Mouse (Mus musculus) A20 (cell line): ENCODE measurements around the gene Rfxap.

Experiments used
- DNase-seq: peaks from one replicate; pipeline ENCODE4 v3.0.0-alpha.2; 2011; ENCODE audit warnings: low read depth, low spot score

Rfxap gene

DNA sequence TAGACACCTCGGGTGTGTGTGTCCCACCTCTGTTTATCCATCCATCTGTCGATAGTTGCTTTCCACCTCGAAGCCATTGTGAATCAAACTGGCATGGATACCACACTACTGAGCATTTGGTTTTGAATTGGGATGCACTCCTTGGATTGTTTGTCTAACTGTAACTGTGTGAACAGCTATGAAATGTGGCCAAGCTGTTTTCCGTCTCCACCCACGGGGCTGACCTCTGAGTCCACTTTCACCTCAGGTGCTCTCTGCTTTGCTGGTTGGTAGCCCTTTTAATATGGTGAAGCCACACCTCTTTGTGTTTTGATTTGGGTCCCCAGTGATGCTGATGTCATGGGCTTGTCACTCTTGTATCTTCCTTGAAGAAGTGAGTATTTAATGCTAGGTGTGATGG lies 40.8 kb downstream of the Rfxap start:
- no peak for DNase-seq

DNA sequence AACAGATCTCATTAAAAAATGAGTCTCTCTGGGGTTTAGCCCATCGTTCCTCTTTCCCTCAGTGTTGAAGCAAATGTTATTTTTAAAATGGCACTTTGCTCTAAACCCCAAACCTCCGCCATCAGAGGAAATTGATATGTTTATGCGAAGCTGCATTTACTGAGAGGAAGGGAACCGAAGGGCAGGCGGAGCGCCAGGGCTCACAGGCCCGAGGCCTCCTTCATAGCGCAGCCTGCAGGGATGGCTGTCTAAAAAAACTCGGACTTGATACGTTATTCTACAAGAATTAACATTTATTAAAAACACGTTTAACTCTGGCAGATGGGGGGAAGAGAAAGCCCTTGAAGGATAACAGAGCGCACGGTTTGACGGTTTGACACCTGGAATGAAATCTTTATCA lies 41.6 kb downstream of the Rfxap start:
- DNase-seq, result no peak

DNA sequence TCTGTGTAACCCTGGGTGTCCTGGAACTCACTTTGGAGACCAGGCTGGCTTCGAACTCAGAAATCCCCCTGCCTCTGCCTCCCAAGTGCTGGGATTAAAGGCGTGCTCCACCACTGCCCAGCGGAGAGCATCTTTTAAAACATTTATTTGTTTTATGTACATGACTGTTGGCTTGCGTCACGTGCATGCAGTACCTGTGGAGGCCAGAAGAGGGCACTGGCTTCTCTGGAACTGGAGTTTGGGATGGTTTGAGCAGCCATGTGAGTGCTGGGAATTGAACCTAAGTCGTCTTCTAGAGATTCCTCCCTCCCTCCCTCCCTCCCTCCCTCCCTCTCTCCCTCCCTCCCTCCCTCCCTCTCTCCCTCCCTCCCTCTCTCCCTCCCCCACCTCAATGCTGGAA lies 42.1 kb downstream of the Rfxap start:
- peak; percentile 23 for DNase-seq

DNA sequence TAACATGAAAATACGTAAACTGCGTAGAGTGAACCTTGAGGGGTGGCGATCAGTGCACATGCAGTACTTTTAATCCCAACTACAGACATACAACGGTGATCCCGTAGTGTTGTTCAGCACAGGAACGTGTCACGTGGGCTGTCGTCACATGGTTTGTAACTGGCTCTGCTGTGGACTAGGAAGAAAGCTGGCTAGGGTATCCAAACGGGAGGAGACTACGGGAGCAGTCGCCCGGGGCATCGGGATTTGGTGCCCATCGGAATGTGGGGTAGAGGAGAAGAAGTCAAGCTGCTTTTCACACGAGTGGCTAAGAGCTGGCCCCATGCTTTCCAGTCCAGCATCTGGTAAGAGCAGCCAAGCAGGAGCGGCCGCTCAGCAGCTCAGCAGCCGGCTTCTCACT lies 43.2 kb downstream of the Rfxap start:
- no peak for DNase-seq

DNA sequence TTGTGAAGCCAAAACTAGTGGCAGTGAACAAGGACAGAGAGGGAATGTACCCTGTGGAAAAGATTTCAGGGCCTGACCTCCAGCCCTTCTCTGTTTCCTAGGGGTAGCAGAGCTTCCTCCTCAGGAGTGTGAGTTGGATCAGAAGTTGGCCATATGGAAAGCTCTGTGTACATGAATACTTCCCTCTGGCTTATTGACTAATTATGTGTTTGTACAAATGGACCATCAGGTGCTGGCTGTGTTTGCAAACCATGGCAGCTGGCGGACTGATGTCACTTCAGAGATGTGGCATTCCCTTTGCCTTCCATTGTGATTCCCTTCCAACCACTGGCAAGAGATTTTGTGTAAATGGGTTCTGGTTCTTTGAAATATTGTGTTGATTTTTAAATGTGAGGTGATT lies 46.3 kb downstream of the Rfxap start:
- DNase-seq, result no peak

DNA sequence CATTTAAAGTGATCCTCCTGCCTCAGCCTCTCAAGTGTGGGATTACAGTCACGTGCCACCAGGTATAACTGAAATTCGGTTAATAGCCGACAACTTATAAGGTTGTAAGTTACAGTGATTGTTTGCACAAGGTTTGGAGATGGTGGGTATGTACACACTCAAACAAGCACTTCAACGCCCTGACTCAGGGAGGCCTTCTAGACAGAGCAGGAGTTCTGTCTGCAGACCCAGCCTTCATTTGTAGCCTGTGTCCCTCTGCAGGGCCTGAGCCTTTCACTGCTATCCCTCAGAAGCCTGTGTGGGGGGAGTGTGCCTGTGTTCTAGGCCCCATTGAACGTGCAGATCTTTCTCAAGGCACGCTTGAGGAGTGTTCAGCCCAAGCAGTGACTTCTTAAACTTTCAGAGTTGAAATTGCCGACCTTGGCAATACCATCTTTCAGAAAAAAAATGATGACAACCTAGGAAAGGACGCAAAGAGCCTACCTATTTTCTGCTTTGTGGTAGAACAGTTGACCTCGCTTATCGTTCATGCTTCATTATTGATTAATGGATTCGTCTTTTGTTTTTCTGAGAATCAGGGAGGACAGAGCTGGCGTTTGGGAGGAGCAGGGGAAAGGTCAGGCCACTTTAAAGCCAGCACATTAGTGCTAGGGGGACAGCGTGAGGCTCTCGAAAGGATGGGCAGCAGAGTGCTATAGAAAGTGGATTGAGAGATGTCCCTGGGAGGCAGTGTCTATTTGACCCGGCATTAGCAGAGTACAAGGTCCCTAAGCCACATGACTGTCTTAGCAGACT lies 47.1 kb downstream of the Rfxap start:
- DNase-seq, result no peak

DNA sequence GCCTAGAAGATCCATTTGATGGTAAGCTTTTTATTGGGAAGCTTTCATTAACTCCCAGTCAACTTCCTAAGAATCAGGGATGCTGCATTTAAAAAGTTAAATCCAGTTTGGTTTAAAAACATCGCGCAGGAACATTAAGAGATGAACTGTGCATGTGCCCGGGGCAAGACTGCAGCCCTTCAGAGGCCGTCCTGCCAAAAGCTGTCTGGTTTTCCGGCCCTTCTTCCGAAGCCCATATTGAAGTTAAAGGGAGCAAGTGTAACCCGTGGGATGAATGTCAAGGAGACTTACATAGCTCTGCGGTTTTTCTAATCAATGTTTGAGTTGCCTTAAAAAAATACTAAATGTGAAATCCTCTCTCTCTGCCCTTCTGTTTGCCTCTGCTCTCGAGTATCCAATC lies 48.4 kb downstream of the Rfxap start:
- no peak for DNase-seq

DNA sequence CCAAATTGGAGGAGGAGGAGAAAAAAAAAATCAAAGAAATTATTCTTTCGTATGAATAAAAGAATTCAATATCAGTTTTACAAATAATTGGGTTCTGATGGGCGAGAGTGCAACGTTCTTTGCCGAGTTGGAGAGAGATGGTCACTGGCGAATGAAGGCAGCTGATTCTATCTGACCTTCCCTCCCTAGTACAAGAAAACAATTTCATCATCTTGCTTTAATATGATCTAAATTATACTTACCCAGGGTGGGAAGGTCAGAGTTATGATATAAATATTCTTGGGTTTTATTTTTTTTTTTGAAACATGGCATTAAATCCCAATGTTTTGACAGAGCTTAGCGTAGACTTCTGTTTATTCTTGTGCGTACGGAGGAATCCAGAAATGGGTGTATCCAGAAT lies 50.1 kb downstream of the Rfxap start:
- DNase-seq, result no peak

DNA sequence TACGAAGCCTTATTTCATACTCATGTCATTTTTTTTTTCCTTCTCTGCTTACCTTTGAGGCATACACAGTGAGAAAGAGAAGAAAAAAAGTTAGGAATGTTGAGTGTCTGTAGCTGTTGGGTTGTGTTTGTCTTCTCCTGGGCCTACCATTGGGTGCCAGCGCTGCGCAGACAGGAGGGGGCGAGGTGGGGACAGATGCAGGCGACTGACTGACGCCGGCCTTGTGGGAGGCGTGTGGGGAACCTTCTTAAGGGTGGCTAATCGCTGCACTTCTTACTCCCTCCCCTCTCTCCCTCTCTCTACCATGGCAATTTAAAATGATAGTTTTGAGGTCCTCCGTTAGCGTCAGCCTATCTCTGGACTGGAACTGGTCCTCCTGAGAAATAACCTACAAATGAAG lies 51.5 kb downstream of the Rfxap start:
- no peak for DNase-seq

DNA sequence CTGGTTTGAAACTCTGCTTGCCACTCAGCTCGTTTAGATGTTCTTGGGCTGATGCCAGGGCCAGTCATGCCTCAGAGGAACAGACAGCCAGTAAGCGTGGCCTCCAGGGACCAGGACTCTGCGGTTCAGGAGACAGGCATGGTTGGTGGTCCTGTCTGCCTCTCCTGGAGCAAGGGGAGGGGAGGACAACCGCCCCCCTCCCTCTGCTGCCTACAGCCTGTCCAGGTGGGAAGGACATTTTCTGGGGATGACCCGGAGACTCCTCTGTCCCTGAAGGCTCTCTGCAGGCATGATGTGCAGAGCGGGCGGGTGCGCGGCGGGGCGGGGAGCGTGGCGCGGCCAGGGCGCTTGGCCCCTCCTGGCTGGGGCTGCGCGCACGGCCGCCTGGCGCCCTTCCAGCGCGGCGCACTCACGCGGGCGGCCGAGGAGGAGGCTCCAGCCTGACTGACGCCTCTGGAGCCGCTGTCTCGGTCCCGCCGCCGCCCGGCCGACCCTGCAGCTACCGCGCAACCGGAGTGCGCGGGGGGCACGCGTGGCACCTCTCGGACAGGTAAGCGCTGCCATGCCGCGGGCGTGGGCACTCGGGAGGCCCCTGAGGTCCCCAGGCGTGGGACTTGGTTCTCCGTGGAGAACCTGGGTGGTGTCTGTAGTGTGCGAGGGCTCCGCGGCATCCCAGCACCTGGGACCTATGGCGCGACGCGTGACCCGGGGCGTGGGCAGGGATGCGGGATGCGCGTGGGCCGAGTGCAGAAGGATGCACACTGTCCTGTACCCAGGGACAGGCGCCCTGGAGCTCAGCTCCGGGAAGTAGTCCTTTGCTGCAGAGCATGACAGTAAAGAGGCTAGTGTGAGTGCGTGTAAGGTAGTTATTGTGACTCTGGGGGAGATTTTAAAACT lies 52.2 kb downstream of the Rfxap start, which contains the start of gene Smad9:
Gene Smad9, plus strand, starts transcription at position 438 of the 897 bp plus-strand sequence.
- no peak for DNase-seq

DNA sequence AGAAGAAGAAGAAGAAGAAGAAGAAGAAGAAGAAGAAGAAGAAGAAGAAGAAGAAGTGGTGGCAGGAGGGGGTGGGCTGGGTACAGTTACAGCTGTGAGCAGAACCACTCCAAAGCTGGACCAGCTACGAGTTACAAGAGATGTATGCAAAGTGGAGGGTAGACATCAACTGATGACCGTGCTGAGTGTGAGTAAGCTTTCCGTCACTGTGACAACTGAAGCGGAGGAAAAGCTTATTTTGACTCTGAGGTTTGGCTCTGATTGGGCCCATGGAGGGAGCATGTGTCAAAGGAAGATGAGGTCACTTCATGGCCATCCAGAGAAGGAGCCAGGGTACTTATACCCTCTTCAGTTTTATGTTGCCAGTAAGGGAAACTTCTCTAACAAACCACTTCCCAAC lies 54.2 kb downstream of the Rfxap start:
- no peak for DNase-seq
